Mouse (Mus musculus): ENCODE results near the gene Sdf4.

The Sdf4 gene

GRCm38 (mm10) chr4:155992241-155992905 lies at the start of gene Sdf4, which contains the start of gene B3galt6:
Sdf4 (plus strand) TSS chr4:155992872.
B3galt6 (minus strand) TSS chr4:155992649.
- DNase-seq (ENCODE audit: low spot score in 2 of 2): peak; percentile 77 to 88

- DNase-seq (ENCODE audit: low spot score in 2 of 2): peak; percentile 44 to 53
These were observed 49.6 kb upstream of the Sdf4 start for GRCm38 (mm10) chr4:155943049-155943452.

GRCm38 (mm10) chr4:155943534-155944249 lies 49.0 kb upstream of the Sdf4 start, which contains the start of gene Ube2j2:
Ube2j2 (plus strand) TSS chr4:155943831.
- DNase-seq (ENCODE audit: low spot score in 2 of 2): peak; percentile 96 to 98

GRCm38 (mm10) chr4:155944271-155944670 lies 48.4 kb upstream of the Sdf4 start:
- no peak for DNase-seq (ENCODE audit: low spot score in 2 of 2)

GRCm38 (mm10) chr4:155947094-155947493 lies 45.6 kb upstream of the Sdf4 start:
- no peak for DNase-seq (ENCODE audit: low spot score in 2 of 2)

- DNase-seq (ENCODE audit: low spot score in 2 of 2): no peak
These were observed 37.2 kb upstream of the Sdf4 start for GRCm38 (mm10) chr4:155955491-155955890.

GRCm38 (mm10) chr4:155959275-155959674 lies 33.4 kb upstream of the Sdf4 start:
- DNase-seq (ENCODE audit: low spot score in 2 of 2): peak; percentile 47 to 65

- DNase-seq (ENCODE audit: low spot score in 2 of 2): peak; percentile 23 to 24
These were observed 30.3 kb upstream of the Sdf4 start, which contains the start of gene C1qtnf12 for GRCm38 (mm10) chr4:155962167-155962971. C1qtnf12 (plus strand) TSS chr4:155962318.

GRCm38 (mm10) chr4:155963106-155963505 lies 29.6 kb upstream of the Sdf4 start:
- DNase-seq (ENCODE audit: low spot score in 2 of 2): no peak

- no peak for DNase-seq (ENCODE audit: low spot score in 2 of 2)
These were observed 28.3 kb upstream of the Sdf4 start for GRCm38 (mm10) chr4:155964396-155964795.

GRCm38 (mm10) chr4:155969043-155969653 lies 23.5 kb upstream of the Sdf4 start:
- no peak for DNase-seq (ENCODE audit: low spot score in 2 of 2)

- no peak for DNase-seq (ENCODE audit: low spot score in 2 of 2)
These were observed 22.4 kb upstream of the Sdf4 start for GRCm38 (mm10) chr4:155970286-155970685.

- no peak for DNase-seq (ENCODE audit: low spot score in 2 of 2)
These were observed 20.0 kb upstream of the Sdf4 start for GRCm38 (mm10) chr4:155972651-155973050.

- no peak for DNase-seq (ENCODE audit: low spot score in 2 of 2)
These were observed 19.4 kb upstream of the Sdf4 start for GRCm38 (mm10) chr4:155973239-155973638.

- DNase-seq (ENCODE audit: low spot score in 2 of 2): no peak
These were observed 11.1 kb upstream of the Sdf4 start for GRCm38 (mm10) chr4:155981436-155982082.

- DNase-seq (ENCODE audit: low spot score in 2 of 2): no peak
These were observed 8.9 kb upstream of the Sdf4 start for GRCm38 (mm10) chr4:155983788-155984187.

GRCm38 (mm10) chr4:155991211-155991907 lies 1.3 kb upstream of the Sdf4 start:
- DNase-seq (ENCODE audit: low spot score in 2 of 2): peak in 1 of 2 experiments; percentile 5

- no peak for DNase-seq (ENCODE audit: low spot score in 2 of 2)
These were observed 803 bp upstream of the Sdf4 start for GRCm38 (mm10) chr4:155991908-155992230.

- peak; percentile 97 for DNase-seq (ENCODE audit: low spot score in 2 of 2)
These were observed 355 bp downstream of the Sdf4 start for GRCm38 (mm10) chr4:155992906-155993547.

GRCm38 (mm10) chr4:155993606-155994005 lies 934 bp downstream of the Sdf4 start:
- DNase-seq (ENCODE audit: low spot score in 2 of 2): no peak
